Mouse (Mus musculus) brown adipose tissue, adult 24 weeks (tissue): ENCODE measurements around the gene Pigr. TPM values are rescaled to one million over a fixed set of nuclear protein-coding genes. Genes with fewer than 3 reads are reported as not detected.

Experiments used
- H3K27ac ChIP-seq: fragments of 200-500 bp; replicated peaks from 2 replicates; pipeline ENCODE4 v1.5.1; 2012; ENCODE audit warnings: low read depth, mild to moderate bottlenecking, low read length
- H3K4me1 ChIP-seq: fragments of 200-500 bp; 2 replicates; pipeline ENCODE4 v1.6.1; 2012; ENCODE audit warnings: low read length, mixed read lengths; ENCODE audit not compliant: control insufficient read depth, insufficient read depth, insufficient read length
- H3K4me3 ChIP-seq: fragments of 200-500 bp; 2 replicates; pipeline ENCODE4 v1.5.1; 2012; ENCODE audit warnings: low read depth, mild to moderate bottlenecking, low read length, moderate library complexity; ENCODE audit not compliant: insufficient read depth
- polyA plus RNA-seq: library from polyadenylated mRNA; stranded (reverse); fragments of >200 nt; gene quantifications from 2 replicates; pipeline ENCODE4 v1.2.4, GENCODE M21; 2012; ENCODE audit not compliant: missing spikeins, insufficient read depth, insufficient read length

Gene Pigr
- polyA plus RNA-seq = 0.71 TPM in 1 of 2 replicates, not detected in the other

DNA sequence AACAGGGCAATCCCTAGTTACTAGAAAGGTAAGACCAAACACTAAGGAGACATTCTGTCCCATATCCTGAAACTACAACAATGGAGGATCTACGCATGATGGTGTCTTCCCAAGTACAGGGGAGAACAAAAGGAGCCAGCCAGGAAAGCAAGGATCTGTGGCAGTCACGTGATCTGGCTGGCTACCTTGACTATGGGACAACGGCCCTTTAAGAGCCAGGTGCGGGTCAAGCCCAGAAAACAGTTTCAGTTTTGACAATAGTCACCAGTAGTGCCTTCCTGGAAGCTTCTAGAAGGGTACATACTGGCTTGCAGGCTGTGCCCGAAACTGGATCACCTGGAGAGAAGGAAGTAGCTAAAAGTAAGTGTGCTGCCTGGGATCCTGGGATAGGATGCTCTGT lies at the start of gene Pigr:
TSS of gene Pigr (plus strand) at position 237 of the 400 bp plus-strand sequence.
- no peak within 1 kb of the TSS for H3K4me3 ChIP-seq
- no peaks in the 10 kb centered on the region for H3K4me1 ChIP-seq
- no peak within 1 kb of the TSS for H3K27ac ChIP-seq

DNA sequence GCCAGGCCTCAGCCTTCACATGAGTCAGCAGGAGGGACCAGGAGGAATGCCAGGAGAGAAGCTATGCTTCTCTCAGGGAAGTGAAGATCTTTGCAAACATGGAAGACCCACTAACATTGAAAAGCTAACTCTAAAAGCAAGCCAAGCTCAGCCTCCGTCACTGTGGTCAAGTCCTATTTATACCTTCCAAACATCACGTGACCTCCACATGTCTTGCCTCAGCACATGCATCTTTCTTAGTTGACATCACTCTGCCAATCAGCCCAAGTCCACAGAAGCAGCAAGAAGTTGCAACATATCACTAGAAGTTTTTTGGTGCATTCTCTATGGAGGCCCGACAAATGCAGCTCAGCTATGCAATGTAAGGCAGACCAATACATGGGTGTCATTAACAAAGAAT lies 46.6 kb upstream of the Pigr start:
- Histone ChIP-seq H3K27ac (no peak overlapping the region), H3K4me1 (no peaks in the 10 kb centered on the region), H3K4me3 (no peak overlapping the region)

DNA sequence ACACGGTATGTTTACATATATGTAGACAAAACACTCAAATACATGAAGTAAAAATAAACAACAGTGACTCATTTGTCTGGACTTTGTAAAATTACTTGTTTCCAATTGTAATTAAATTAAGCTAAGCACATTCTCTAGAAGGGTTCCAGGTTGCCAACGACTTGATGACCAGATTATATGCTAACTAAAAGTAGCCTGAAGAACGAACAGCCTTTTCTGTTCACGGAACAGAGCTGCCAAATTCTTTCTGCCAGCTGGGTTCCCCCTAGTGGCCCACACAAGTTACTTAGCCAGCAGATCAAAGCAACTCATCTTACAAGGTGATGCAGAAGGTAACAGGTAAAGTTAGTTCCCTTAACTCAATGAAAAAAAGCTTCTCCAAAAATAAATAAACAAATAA lies 42.4 kb upstream of the Pigr start:
- H3K27ac ChIP-seq = no peak overlapping the region
- no peak overlapping the region for H3K4me3 ChIP-seq
- no peaks in the 10 kb centered on the region for H3K4me1 ChIP-seq

DNA sequence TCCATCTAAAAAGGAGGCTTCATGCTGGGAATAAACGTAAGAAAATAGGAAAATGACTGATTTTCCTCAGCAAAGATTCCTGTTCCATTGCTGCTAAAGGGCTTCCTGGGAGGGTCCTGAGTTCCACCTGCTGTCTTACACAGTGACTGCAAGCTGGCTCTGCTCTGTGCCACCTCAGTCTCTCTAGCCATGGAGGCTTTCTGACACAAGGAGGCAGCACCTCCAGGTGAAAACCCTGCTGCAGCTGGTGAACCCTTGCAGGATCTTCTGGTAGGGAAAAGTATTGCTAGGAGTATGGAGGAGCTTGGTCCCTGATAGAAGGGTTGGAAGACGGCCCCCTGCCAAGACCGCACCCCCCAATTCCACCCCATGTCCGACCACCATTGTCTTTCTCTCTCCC lies 39.5 kb upstream of the Pigr start:
- H3K4me1 ChIP-seq = no peaks in the 10 kb centered on the region
- H3K27ac ChIP-seq = no peak overlapping the region
- no peak overlapping the region for H3K4me3 ChIP-seq

DNA sequence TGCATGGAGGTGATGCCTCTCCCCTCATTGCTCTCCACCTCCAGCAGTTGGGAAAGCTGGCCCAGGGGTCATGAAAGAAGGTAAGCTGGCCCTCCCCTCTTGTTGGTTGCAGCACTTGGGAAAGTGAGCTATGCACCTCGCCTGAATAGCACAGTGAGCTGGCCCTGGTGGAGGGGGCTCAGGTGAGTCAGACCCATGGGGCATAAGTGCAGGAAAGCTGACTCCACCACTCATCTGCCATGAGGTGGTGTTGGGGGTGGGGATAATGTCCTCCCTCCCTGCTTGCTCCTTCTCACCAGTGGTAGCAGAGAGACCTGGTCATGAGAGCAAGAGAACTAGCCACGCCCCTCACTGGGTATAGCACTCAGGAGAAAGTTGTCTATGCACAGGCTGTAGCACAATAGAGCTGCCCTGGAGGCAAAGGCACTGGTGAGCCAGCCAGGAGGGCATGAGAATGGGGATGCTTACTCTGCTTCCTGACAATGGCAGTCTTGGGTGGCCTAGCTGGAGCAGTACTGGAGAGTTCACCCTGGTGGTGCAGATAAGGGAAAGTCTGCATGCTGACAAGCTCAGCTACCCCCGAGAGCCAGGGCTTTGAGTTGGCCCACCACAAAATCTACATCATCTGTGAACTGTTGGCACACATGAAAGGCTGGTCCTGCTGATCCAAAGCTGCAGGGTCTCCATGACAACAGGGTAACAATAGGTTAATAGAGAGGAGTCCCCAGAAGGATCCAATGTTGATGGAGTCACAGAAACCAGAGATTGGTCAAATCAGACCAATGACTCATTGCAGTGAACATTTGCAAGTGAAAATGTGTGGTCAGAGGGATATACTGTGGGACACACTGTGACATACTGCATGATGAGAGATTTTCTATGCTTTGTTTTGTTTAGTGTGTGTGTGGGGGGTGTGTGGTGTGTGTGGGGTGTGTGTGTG lies 36.7 kb upstream of the Pigr start:
- no peak overlapping the region for H3K27ac ChIP-seq
- H3K4me3 ChIP-seq = no peak overlapping the region
- H3K4me1 ChIP-seq = no peaks in the 10 kb centered on the region

DNA sequence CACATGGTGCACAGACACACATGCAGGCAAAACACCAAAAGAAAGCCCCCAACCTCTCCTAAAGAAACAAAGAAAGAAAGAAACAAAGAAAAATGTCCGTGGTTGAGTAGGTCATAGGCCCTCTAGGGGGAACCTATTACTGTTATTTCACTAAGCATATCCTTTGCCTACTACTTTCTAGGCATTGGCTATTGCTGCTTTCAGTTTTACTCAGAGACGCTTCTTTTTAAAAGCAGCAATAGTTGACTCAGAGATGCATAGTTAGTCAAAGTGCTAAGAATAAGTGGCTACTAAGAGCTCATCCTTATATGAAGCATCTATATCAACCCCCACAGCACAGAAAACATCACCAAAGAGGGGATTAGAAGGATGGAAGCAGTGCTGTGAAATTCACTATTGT lies 31.2 kb upstream of the Pigr start:
- H3K4me3 ChIP-seq = no peak overlapping the region
- H3K27ac ChIP-seq = no peak overlapping the region
- no peaks in the 10 kb centered on the region for H3K4me1 ChIP-seq

DNA sequence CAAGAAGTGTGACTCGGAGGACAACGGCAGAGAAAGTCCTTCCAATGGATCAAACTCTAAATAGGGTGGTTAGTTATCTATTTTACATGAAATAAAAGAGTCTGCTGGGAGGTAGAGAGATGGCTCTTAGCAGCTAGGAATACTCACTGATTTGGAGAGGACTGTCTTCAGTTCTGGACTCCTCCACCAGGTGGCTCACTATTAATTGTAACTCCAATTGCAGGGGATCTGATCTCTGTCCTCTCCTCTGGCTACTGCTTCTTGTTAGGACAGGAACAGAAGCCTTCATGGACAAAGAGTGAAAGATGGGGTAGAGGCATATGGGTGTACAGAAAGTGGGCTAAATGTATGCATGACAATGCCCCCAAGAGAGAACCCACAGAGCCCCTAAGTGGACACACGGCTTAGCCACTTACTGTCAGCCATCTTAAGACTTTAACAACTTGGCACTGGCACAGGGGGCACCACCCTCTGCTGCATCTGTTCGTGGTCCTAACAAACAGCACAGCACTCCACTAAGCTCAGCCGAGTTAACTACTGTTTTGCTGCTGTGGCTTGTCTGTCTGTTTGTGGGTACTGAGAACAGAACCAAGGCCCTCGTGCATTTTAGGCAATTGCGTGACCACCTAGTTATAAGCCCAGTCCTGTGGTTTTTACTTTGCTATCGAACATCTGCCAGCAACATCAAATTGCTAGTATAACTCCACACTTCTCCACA lies 29.4 kb upstream of the Pigr start:
- Histone ChIP-seq H3K4me1 (no peaks in the 10 kb centered on the region), H3K4me3 (no peak overlapping the region), H3K27ac (no peak overlapping the region)

DNA sequence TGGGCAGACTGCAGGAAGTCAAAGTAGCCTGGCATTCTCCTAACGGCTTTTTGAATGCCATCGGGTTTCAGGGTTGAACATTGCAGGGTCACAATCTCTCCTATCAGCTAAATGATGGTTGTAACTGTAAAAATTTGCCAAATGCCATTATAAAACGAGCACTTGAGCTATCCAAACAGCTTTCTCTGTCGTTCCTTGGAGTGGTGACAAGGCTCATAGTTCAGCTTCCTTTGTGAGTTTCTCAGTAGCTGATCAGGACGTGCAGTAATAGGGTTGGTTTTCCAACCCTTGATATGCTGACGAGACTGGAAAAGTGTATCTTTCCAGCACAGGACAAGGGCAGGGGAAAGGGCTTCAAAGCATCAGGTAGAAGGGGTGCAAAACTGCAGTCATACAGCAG lies 28.4 kb upstream of the Pigr start:
- H3K4me3 ChIP-seq = no peak overlapping the region
- no peak overlapping the region for H3K27ac ChIP-seq
- no peaks in the 10 kb centered on the region for H3K4me1 ChIP-seq

DNA sequence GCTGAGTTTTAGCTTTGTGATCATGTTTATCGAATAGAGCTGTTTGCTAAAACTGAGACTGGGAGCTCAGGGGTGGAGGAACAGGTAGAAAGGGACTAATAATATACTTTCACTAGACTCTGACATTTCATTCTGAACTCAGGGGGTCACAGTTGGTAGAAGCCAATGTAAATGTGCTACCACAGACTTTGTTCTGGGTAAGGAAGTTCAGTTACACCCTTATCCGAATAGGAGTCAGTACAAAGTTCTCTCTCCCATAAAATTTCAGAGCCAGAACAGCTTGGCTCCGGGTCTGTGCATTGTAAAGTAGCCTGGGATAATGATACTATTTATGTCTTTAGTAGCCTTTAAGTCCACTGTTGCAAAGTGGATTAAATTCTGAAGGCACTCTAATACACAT lies 27.9 kb upstream of the Pigr start:
- Histone ChIP-seq H3K4me1 (no peaks in the 10 kb centered on the region), H3K4me3 (no peak overlapping the region), H3K27ac (no peak overlapping the region)

DNA sequence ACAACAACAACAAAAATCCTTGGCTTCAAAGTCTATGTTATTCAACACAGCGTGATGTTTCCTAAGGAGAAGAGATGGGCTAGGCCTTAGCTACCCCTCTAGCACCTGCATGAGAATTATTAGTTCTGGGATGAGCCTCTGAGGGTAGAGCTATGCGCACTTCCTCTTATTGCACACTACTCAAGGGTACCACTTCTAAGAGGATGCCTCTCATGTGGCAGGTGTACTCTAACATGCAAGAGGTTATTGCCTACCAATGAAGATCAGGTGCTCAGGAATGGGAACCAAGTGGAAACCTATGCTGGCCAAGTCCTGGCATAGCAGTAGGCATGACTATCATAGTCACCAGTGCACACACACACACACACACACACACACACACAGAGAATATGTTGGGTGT lies 27.1 kb upstream of the Pigr start:
- no peak overlapping the region for H3K27ac ChIP-seq
- H3K4me1 ChIP-seq = no peaks in the 10 kb centered on the region
- no peak overlapping the region for H3K4me3 ChIP-seq

DNA sequence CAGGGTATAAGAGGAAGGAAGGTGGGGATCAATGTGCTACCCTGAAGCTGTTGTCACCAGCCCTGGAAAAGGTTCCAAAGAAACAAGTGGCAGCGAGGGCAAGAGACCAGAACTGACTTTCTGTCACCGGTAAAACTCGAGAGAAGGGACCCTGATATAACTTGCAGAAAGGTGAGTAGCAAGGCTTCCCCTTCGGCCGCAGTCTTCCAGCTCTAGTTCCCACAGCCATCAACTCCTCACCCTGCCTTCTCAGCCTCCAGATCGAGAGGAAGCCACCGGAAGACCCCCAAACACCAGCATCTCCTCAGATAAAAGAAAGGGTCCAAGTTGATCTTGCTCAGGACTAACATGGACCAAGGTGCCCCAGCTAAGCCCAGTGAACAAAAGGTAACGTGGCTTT lies 25.9 kb upstream of the Pigr start, which contains the start of gene Fcamr:
TSS of gene Fcamr (plus strand) at position 301 of the 400 bp plus-strand sequence.
- no peaks in the 10 kb centered on the region for H3K4me1 ChIP-seq
- no peak within 1 kb of the TSS for H3K4me3 ChIP-seq
- H3K27ac ChIP-seq = no peak within 1 kb of the TSS

DNA sequence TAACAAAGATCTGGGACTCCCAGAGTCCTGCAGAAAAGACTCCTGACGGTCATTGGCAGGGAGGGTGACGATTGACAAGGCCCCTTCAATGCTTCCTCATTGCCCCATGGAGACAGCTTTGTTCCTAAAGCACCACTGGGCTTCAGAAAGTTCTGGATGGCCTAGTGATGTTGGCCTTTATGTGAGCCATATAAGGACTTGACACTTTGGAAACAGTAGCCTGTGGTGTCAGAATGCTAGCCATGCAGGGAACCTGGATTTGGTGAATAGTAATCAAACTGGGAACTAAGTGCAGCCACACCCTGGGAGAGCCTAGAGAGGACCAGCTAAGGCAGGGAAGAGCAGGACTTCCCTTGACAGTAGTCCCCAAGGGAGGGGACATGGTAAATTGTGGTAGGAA lies 25.0 kb upstream of the Pigr start:
- H3K4me1 ChIP-seq = no peaks in the 10 kb centered on the region
- no peak overlapping the region for H3K4me3 ChIP-seq
- no peak overlapping the region for H3K27ac ChIP-seq

DNA sequence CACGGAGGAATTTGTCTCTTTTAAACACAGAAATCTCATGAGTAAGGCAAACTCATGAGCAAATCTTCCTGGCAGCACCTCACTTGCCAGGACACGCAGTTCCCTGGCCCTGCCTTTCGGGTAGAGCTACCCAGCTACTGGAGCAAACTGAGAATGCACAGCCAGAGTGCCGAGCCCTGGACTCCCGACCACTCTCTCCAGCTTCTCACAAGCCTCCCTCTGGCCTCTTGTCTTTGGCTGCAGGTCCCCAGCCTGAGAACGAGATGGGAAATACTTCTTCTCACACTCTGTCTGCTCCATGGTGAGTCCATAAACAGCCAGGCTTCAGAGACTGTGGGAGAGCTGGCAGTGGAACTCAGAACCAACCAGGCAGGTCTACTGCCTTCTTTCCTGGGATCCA lies 23.5 kb upstream of the Pigr start:
- Histone ChIP-seq H3K4me1 (no peaks in the 10 kb centered on the region), H3K4me3 (no peak overlapping the region), H3K27ac (no peak overlapping the region)

DNA sequence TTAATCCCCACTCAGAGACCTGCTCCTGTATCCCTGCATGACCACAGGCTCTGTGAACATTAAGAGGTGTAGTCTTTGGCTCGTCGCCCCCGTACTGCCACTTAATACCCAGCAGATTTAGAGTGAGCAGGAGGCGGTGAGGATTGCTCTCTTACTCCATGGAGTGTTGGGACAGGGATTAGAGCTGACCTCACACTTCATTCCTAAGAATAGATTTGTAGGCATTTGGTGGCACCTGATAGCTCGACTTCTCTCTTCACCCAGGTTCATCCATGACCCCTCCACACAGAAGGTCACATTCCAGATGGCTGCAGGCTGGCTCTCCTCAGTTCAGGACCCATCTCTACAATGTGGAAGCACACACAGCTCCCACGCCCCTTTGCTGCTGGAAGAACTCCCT lies 22.2 kb upstream of the Pigr start:
- Histone ChIP-seq H3K4me3 (no peak overlapping the region), H3K4me1 (no peaks in the 10 kb centered on the region), H3K27ac (no peak overlapping the region)

DNA sequence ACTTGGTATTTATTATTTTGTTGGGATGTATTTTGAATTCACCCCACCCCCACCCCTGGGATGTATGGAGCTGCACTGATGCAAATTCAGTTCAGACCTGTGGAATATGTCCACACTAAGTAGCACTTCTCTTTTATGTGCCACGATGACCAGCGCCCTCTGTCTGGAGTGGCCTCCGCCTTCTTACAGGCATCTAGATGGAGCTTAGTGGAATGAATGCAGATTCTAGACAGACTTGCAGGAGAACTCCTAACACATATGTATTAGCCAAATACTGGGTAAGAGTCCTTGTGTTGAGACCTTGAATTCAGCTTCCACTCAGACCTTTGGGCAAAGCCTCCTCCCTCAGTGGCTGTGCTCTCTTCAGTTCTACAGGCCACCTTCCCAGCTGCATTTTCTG lies 15.6 kb upstream of the Pigr start:
- no peaks in the 10 kb centered on the region for H3K4me1 ChIP-seq
- no peak overlapping the region for H3K4me3 ChIP-seq
- H3K27ac ChIP-seq = no peak overlapping the region

DNA sequence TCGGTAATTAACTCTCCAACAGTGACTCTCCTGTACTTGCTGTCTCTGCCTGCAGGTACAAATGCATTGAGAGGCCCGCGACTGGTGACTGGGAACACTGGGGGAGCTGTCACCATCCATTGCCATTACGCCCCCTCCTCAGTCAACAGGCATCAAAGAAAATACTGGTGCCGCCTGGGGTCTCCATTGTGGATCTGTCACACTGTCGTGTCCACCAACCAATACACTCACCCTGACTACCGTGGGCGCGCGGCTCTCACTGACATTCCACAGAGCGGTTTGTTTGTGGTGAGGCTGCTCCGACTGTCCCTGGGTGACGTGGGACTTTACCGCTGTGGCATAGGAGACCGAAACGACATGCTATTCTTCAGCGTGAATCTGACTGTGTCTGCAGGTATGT lies 15.2 kb upstream of the Pigr start:
- H3K27ac ChIP-seq = no peak overlapping the region
- no peaks in the 10 kb centered on the region for H3K4me1 ChIP-seq
- no peak overlapping the region for H3K4me3 ChIP-seq
